Mouse (Mus musculus) erythroblast, embryonic 14.5 days (primary cell): ENCODE measurements around the gene Vdac1.

ENCODE experiments used
- GATA1 ChIP-seq: IDR thresholded peaks from 2 replicates; pipeline ENCODE4 v1.6.1; 2012; ENCODE audit warnings: low read length, inconsistent platforms, mixed read lengths
- TAL1 ChIP-seq: IDR thresholded peaks from 3 replicates; pipeline ENCODE4 v1.6.1; 2012; ENCODE audit warnings: low read length, inconsistent platforms, mixed read lengths

GRCm38 (mm10) chr11:52377579-52377978, 16.9 kb downstream of the Vdac1 start:
- no peak for TF ChIP-seq GATA1
- TF ChIP-seq TAL1, result no peak
